Mouse (Mus musculus) liver, adult 2 months (tissue): ENCODE measurements around the gene Olfr211. TPM values are rescaled to one million over a fixed set of nuclear protein-coding genes. Genes with fewer than 3 reads are reported as not detected.

Experiments used
- DNase-seq: peaks from one replicate; pipeline ENCODE4 v3.0.0-alpha.2; 2011; ENCODE audit warnings: low read depth, low spot score; ENCODE audit errors: extremely low read depth
- H3K27ac ChIP-seq: fragments of 200-500 bp; replicated peaks from 2 replicates; pipeline ENCODE4 v1.5.1; 2012; ENCODE audit warnings: low read depth, mild to moderate bottlenecking, control low read depth, inconsistent platforms, low read length; ENCODE audit not compliant: insufficient read depth
- H3K27me3 ChIP-seq: fragments of 200-500 bp; 2 replicates; pipeline ENCODE4 v1.6.1; 2012; ENCODE audit warnings: mild to moderate bottlenecking, moderate library complexity, low read length, inconsistent platforms; ENCODE audit not compliant: control insufficient read depth, insufficient read depth
- H3K36me3 ChIP-seq: fragments of 200-500 bp; 2 replicates; pipeline ENCODE4 v1.6.1; 2012; ENCODE audit warnings: low read length, inconsistent platforms; ENCODE audit not compliant: control insufficient read depth, insufficient read depth
- H3K4me1 ChIP-seq: fragments of 200-500 bp; 2 replicates; pipeline ENCODE4 v1.6.1; 2011; ENCODE audit warnings: low read length; ENCODE audit not compliant: control insufficient read depth, insufficient read depth
- H3K4me3 ChIP-seq: fragments of 200-500 bp; 2 replicates; pipeline ENCODE4 v1.5.1; 2011; ENCODE audit warnings: low read depth, mild to moderate bottlenecking, control low read depth, low read length, moderate library complexity; ENCODE audit not compliant: insufficient read depth
- H3K79me2 ChIP-seq: fragments of 200-500 bp; 2 replicates; pipeline ENCODE4 v1.6.1; 2012; ENCODE audit warnings: inconsistent platforms, mild to moderate bottlenecking, low read length, moderate library complexity; ENCODE audit not compliant: control insufficient read depth, insufficient read depth
- H3K9ac ChIP-seq: fragments of 200-500 bp; 2 replicates; pipeline ENCODE4 v1.6.1; 2012; ENCODE audit warnings: low read depth, mild to moderate bottlenecking, control low read depth, inconsistent platforms, low read length
- CTCF ChIP-seq: fragments of 200-500 bp; IDR thresholded peaks from 2 replicates; pipeline ENCODE4 v1.5.1; 2011; ENCODE audit warnings: low read depth, low read length, control low read depth
- POLR2A ChIP-seq: fragments of 200-500 bp; IDR thresholded peaks from 2 replicates; pipeline ENCODE4 v1.6.1; 2011; ENCODE audit warnings: low read length, control low read depth; ENCODE audit not compliant: insufficient read depth; ENCODE audit errors: extremely low read depth
- WGBS: fragments of 180-500 bp; shearing (Covaris S2); methylation state at CpG from one replicate; pipeline ENCODE4 v1.1.7; 2018; 5-methylcytosine and 5-hydroxymethylcytosine counted together
- polyA plus RNA-seq: library from polyadenylated mRNA; depleted of rRNA; stranded (reverse); fragments of >200 nt; gene quantifications from 2 replicates; pipeline ENCODE4 v1.2.3, GENCODE M21; 2012; rRNA removed
- total RNA-seq: library from RNA; depleted of rRNA; stranded (reverse); fragments of >200 nt; gene quantifications from 2 replicates; pipeline ENCODE4 v1.2.3, GENCODE M21; 2014; rRNA removed

The Olfr211 gene
- total RNA-seq (not detected in 2 replicates), polyA plus RNA-seq (not detected in 2 replicates)

DNA sequence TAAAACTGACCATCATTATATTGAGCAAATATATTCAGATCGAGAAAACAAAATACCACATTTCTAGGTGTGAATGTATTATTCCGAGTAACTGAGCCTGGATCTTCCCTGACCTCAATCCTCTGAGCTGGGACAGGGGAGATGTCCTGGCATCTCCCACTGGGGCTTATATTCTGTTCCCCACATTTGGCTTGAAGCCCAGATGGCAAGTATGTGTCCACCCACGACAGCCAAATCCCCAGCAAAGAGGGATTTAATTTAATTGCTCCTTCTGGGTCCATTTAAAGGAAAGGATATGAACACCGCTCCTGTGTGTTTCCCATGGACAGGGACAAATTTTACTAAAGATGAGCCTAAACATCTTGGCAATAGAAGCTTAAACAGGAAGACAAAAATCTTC is at the start of gene Olfr211:
Gene Olfr211, plus strand, starts transcription at position 301 of the 400 bp plus-strand sequence.
- H3K27me3 ChIP-seq: peaks cover under 1% of the 10 kb centered on the region; the same call in 1 of the 2 replicates
- no peak for DNase-seq
- H3K36me3 ChIP-seq: no peaks in the 10 kb centered on the region
- TF ChIP-seq CTCF (no peak), POLR2A (no peak)
- no peak within 1 kb of the TSS for H3K27ac ChIP-seq
- 78% methylated on average over 4 of the region's 4 CpGs for WGBS
- H3K79me2 ChIP-seq: no peaks in the 10 kb centered on the region
- H3K4me1 ChIP-seq: no peaks in the 10 kb centered on the region
- H3K9ac ChIP-seq: no peak within 1 kb of the TSS
- H3K4me3 ChIP-seq: no peak within 1 kb of the TSS

DNA sequence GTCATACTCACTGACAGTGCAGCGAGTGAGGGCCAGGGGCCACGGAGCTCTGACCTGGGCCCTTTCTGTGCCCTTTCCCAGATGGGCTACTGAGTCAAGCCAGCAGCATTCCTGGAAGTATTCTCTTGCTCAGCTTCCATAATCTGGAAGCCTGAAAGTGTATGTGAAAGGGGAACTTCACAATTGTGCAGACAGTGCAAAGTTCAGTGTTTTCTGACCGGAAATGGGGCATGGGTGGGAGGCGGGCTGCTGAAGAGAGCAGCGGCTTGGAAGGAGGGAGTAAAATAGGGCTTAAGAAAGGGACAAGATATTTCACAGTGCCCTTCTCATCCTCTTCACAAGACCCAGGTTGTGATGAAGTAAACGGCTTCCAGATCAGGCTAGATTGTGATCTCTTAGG is 49.4 kb upstream of the Olfr211 start:
- Histone ChIP-seq H3K4me1 (no peaks in the 10 kb centered on the region), H3K27ac (no peak overlapping the region), H3K4me3 (no peak overlapping the region), H3K36me3 (no peaks in the 10 kb centered on the region), H3K9ac (no peak overlapping the region), H3K27me3 (no peaks in the 10 kb centered on the region), H3K79me2 (no peaks in the 10 kb centered on the region)
- 77% methylated on average over 6 of the region's 6 CpGs for WGBS
- DNase-seq: no peak
- TF ChIP-seq POLR2A (no peak), CTCF (no peak)

DNA sequence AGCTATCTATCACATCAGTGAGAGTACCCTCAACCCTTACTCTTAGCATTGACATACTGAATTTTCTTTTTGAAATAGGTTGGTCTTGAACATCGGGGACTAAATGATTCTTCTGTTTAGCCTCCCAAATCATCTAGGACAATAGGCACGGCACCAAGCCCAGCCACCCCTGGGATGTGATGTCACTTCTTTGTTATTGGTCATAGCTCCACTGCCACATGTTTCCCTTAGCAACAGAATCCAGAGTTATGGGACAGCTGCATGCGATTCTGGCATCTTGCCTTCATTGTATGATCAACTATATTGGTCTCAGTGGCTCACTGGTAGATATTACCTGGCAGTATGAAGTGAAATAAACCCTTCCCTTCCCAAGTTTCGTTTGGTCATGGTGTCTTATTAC is 48.4 kb upstream of the Olfr211 start:
- no peak overlapping the region for H3K9ac ChIP-seq
- H3K4me3 ChIP-seq: no peak overlapping the region
- H3K27me3 ChIP-seq: no peaks in the 10 kb centered on the region
- TF ChIP-seq POLR2A: no peak
- TF ChIP-seq CTCF: no peak
- H3K79me2 ChIP-seq: no peaks in the 10 kb centered on the region
- no peaks in the 10 kb centered on the region for H3K4me1 ChIP-seq
- H3K27ac ChIP-seq: no peak overlapping the region
- 78% methylated on average over 4 of the region's 4 CpGs for WGBS
- H3K36me3 ChIP-seq: no peaks in the 10 kb centered on the region
- DNase-seq: no peak

- no peaks in the 10 kb centered on the region for H3K4me1 ChIP-seq
- H3K36me3 ChIP-seq: no peaks in the 10 kb centered on the region
- H3K79me2 ChIP-seq: no peaks in the 10 kb centered on the region
- no peak overlapping the region for H3K9ac ChIP-seq
- H3K4me3 ChIP-seq: no peak overlapping the region
- DNase-seq: no peak
- H3K27ac ChIP-seq: no peak overlapping the region
- 66% methylated on average over 4 of the region's 4 CpGs for WGBS
- no peaks in the 10 kb centered on the region for H3K27me3 ChIP-seq
- TF ChIP-seq POLR2A: no peak
- no peak for TF ChIP-seq CTCF
Measured at GRCm38 (mm10) chr6:116440849-116441248, 48.0 kb upstream of the Olfr211 start.

DNA sequence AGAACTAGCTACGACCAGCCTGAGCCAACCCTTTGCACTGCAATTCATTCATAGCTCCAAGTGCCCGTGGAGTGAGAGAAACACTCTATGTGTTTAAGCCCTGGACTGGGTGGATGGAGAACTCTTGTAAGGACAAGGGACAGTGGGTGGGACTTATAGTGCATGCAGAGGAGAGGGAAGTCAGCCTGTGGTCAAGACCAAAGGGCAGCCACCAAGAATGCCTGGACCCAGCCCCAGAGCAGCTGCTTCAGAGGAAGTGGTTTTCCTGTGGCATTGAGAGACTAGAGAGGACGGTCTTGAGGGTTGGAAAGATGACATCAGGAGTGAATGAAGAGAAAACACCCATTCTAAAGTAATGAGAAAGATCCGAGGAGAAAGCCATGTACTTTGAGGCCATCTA is 33.1 kb upstream of the Olfr211 start:
- Histone ChIP-seq H3K9ac (no peak overlapping the region), H3K27me3 (peaks cover 2% of the 10 kb centered on the region), H3K36me3 (no peaks in the 10 kb centered on the region), H3K4me3 (no peak overlapping the region), H3K27ac (no peak overlapping the region), H3K79me2 (no peaks in the 10 kb centered on the region), H3K4me1 (peaks cover 2% of the 10 kb centered on the region; the same call in 1 of the 2 replicates)
- 74% methylated on average over 4 of the region's 4 CpGs for WGBS
- TF ChIP-seq POLR2A: no peak
- peak; percentile 7 for DNase-seq

DNA sequence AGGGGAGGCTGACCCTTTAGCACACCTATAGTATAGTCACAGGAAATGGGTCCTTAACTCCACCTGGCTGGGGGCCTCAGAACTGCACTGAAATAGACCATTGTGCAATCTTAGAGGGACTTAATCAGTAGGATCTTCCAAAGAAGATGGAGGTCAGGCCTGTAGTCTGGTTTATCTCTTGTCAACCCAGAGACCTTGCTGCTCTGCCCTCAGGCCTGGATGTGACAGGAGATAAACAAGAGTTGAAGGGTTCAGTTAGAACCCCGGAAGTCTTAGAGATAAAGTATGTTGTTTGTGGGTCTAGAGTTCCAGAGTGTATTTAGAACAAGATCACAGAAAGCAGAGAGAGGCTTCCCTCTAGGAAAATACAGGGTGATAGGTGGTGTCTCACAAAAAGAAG is 32.4 kb upstream of the Olfr211 start:
- WGBS: 24% methylated on average over 1 of the region's 1 CpGs
- Histone ChIP-seq H3K27ac (no peak overlapping the region), H3K79me2 (no peaks in the 10 kb centered on the region), H3K9ac (no peak overlapping the region), H3K4me3 (no peak overlapping the region), H3K36me3 (no peaks in the 10 kb centered on the region), H3K4me1 (peaks cover 3% of the 10 kb centered on the region; the same call in 1 of the 2 replicates), H3K27me3 (peaks cover 5% of the 10 kb centered on the region)
- no peak for TF ChIP-seq CTCF
- TF ChIP-seq POLR2A: no peak
- DNase-seq: no peak
